Mouse (Mus musculus) forebrain, embryonic 12.5 days (tissue): ENCODE results near the gene Fbxw11. TPM values are rescaled to one million over a fixed set of nuclear protein-coding genes. Genes with fewer than 3 reads are reported as not detected.

Source experiments
- ATAC-seq: fragments of 200-750 bp; cut with Nextera tagmentation; 2 replicates; pipeline ENCODE4 v1.8.0; 2017; ENCODE audit warnings: moderate TSS enrichment; ENCODE audit not compliant: low FRiP score
- H3K27ac ChIP-seq: fragments of 300-500 bp; sonication (generic); 2 replicates; pipeline ENCODE4 v1.5.1; 2016; ENCODE audit warnings: mild to moderate bottlenecking
- H3K27me3 ChIP-seq: fragments of 300-500 bp; sonication (generic); 2 replicates; pipeline ENCODE4 v1.6.1; 2016; ENCODE audit warnings: mild to moderate bottlenecking
- H3K36me3 ChIP-seq: fragments of 300-500 bp; sonication (generic); replicated peaks from 2 replicates; pipeline ENCODE4 v1.6.1; 2016; ENCODE audit warnings: mild to moderate bottlenecking
- H3K4me1 ChIP-seq: fragments of 300-500 bp; sonication (generic); 2 replicates; pipeline ENCODE4 v1.6.1; 2016
- H3K4me2 ChIP-seq: fragments of 300-500 bp; sonication (generic); 2 replicates; pipeline ENCODE4 v1.6.1; 2016; ENCODE audit warnings: mild to moderate bottlenecking, moderate library complexity
- H3K4me3 ChIP-seq: fragments of 300-500 bp; sonication (generic); replicated peaks from 2 replicates; pipeline ENCODE4 v1.5.1; 2016; ENCODE audit warnings: mild to moderate bottlenecking
- H3K9ac ChIP-seq: fragments of 300-500 bp; sonication (generic); 2 replicates; pipeline ENCODE4 v1.6.1; 2016; ENCODE audit warnings: mild to moderate bottlenecking
- H3K9me3 ChIP-seq: fragments of 300-500 bp; sonication (generic); 2 replicates; pipeline ENCODE4 v1.6.1; 2016
- WGBS: fragments of 180-500 bp; shearing (Covaris S2); methylation state at CpG from one replicate; pipeline ENCODE4 v1.1.7; 2016; 5-methylcytosine and 5-hydroxymethylcytosine counted together
- polyA plus RNA-seq: library from polyadenylated mRNA; unstranded; fragments of >200 nt; fragmentation: Nextera tagmentation; extraction: Ambion mirVana; gene quantifications from 2 replicates; pipeline ENCODE4 v1.2.1, GENCODE M21; 2016

Fbxw11 gene
- 111 and 114 TPM in 2 replicates for polyA plus RNA-seq

DNA sequence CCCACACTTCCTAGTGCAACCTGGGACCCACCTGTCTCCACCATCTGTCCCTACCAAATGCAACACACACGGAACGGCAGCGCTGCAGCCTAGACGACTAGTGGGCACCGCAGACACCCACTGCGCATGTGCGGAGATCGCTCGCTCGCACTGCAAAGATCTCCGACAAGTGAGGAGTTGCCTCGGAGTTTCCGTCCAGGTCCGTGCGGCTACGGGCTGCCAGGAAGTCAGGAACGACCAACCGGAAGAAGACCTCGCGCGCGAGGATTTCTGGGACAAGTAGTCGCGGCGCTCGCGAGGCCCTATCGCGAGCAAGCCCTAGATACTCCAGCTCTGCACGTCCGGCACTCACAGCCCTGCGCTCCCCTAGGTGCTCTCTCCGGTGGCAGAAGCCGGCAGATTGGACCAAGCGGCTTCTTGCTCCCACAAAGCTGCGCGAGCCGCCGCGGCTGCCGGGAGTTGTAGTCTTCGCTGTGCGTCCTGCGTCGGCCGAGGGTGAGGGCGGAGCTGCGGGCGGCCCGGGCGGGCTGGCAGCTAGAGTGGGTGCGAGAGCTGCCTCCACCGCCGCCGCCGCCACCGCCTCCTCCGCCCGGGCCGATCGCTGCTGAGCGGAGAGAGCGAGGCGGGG, at the start of gene Fbxw11:
Fbxw11 (plus strand) TSS at position 476 of the 628 bp plus-strand sequence.
- peak within 1 kb of the TSS; percentile 98 for H3K27ac ChIP-seq
- WGBS, result under 1% methylated on average over 52 of the region's 64 CpGs
- H3K27me3 ChIP-seq, result no peaks in the 10 kb centered on the region
- H3K9me3 ChIP-seq, result no peaks in the 10 kb centered on the region
- peak within 1 kb of the TSS; percentile 99 for H3K4me3 ChIP-seq
- ATAC-seq, result peak; percentile 94
- H3K36me3 ChIP-seq, result no peaks in the 10 kb centered on the region
- peak within 1 kb of the TSS; percentile 97 for H3K9ac ChIP-seq
- H3K4me1 ChIP-seq, result peaks cover 23% of the 10 kb centered on the region
- peak within 1 kb of the TSS; percentile 93 for H3K4me2 ChIP-seq

DNA sequence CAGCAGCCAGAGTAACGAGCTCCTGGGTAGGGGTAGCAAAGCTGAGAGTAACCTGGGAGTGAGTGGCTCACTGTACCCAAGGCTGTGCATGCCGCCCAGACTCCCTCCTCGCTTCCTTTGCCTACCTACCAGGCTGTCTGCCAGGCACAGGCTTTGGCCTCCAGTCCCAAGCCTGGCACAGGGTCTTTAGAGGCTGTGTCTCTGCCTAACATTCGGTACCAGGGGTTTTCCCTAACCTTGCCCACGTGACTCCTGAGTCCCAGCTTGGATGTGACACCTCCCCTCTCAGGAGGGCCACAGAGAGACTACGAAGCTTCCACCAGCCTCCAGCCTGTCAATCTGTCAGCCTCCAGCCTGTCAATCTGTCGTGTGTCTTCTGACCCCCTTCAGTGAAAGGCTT, 49.4 kb upstream of the Fbxw11 start:
- Histone ChIP-seq H3K36me3 (0 out of 2 replicates have a peak, but pooled peaks cover 3% of the 10 kb centered on the region), H3K9ac (no peak overlapping the region), H3K4me3 (no peak overlapping the region), H3K9me3 (no peaks in the 10 kb centered on the region), H3K27ac (no peak overlapping the region), H3K4me2 (no peak overlapping the region), H3K27me3 (no peaks in the 10 kb centered on the region), H3K4me1 (peaks cover 4% of the 10 kb centered on the region; the same call in 1 of the 2 replicates)
- ATAC-seq, result no peak
- 82% methylated on average over 7 of the region's 7 CpGs for WGBS

GRCm38 (mm10) chr11:32594122-32594521, 48.4 kb upstream of the Fbxw11 start:
- Histone ChIP-seq H3K36me3 (0 out of 2 replicates have a peak, but pooled peaks cover 3% of the 10 kb centered on the region), H3K9me3 (no peaks in the 10 kb centered on the region), H3K4me1 (peaks cover 4% of the 10 kb centered on the region; the same call in 1 of the 2 replicates), H3K27ac (no peak overlapping the region), H3K9ac (no peak overlapping the region), H3K27me3 (no peaks in the 10 kb centered on the region), H3K4me2 (no peak overlapping the region), H3K4me3 (no peak overlapping the region)
- no peak for ATAC-seq
- WGBS, result 89% methylated on average over 4 of the region's 4 CpGs

DNA sequence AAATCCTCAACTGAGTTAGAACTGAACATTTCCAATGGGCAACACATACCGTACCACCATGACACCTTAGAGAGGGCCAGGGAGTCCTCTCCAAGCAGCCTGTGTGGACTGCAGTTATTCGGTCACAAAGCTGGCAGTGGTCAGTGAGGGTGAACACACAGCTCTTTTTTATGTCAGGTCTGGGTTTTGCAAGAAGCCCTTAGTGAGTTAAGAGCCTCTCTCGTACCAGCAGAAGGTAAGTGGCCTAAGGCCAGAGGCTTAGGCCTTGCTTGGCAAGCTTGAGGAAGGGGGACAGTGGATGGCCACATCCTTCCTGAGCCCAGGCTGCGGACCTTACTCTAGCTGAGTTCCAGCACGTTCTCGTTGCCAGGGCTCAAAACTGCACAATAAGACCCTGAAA, 42.2 kb upstream of the Fbxw11 start:
- no peak for ATAC-seq
- Histone ChIP-seq H3K9ac (no peak overlapping the region), H3K4me2 (no peak overlapping the region), H3K4me3 (no peak overlapping the region), H3K27ac (no peak overlapping the region), H3K4me1 (peaks cover 17% of the 10 kb centered on the region; the same call in 1 of the 2 replicates), H3K27me3 (no peaks in the 10 kb centered on the region), H3K9me3 (no peaks in the 10 kb centered on the region), H3K36me3 (0 out of 2 replicates have a peak, but pooled peaks cover 3% of the 10 kb centered on the region)
- 94% methylated on average over 6 of the region's 6 CpGs for WGBS

- no peak overlapping the region for H3K27ac ChIP-seq
- H3K9ac ChIP-seq, result no peak overlapping the region
- H3K9me3 ChIP-seq, result no peaks in the 10 kb centered on the region
- no peak overlapping the region for H3K4me3 ChIP-seq
- WGBS, result 45% methylated on average over 12 of the region's 12 CpGs
- H3K4me1 ChIP-seq, result peaks cover 20% of the 10 kb centered on the region; the same call in 1 of the 2 replicates
- H3K27me3 ChIP-seq, result no peaks in the 10 kb centered on the region
- no peak overlapping the region for H3K4me2 ChIP-seq
- no peak for ATAC-seq
- 0 out of 2 replicates have a peak, but pooled peaks cover 3% of the 10 kb centered on the region for H3K36me3 ChIP-seq
Observed at GRCm38 (mm10) chr11:32601528-32602323, 40.8 kb upstream of the Fbxw11 start.

- H3K27me3 ChIP-seq, result no peaks in the 10 kb centered on the region
- no peak for ATAC-seq
- no peak overlapping the region for H3K4me2 ChIP-seq
- H3K27ac ChIP-seq, result peak overlapping the region; percentile 61
- WGBS, result 72% methylated on average over 4 of the region's 4 CpGs
- H3K4me1 ChIP-seq, result peaks cover 20% of the 10 kb centered on the region; the same call in 1 of the 2 replicates
- 0 out of 2 replicates have a peak, but pooled peaks cover 3% of the 10 kb centered on the region for H3K36me3 ChIP-seq
- no peaks in the 10 kb centered on the region for H3K9me3 ChIP-seq
- H3K9ac ChIP-seq, result no peak overlapping the region
- no peak overlapping the region for H3K4me3 ChIP-seq
Observed at GRCm38 (mm10) chr11:32604663-32605062, 37.9 kb upstream of the Fbxw11 start.

GRCm38 (mm10) chr11:32605131-32605860, 37.2 kb upstream of the Fbxw11 start:
- ATAC-seq, result no peak
- 64% methylated on average over 7 of the region's 7 CpGs for WGBS
- no peak overlapping the region for H3K4me2 ChIP-seq
- no peak overlapping the region for H3K4me3 ChIP-seq
- peaks cover 20% of the 10 kb centered on the region; the same call in 1 of the 2 replicates for H3K4me1 ChIP-seq
- H3K9ac ChIP-seq, result no peak overlapping the region
- H3K27me3 ChIP-seq, result no peaks in the 10 kb centered on the region
- peak overlapping the region; percentile 61; the same call in 1 of the 2 replicates for H3K27ac ChIP-seq
- 0 out of 2 replicates have a peak, but pooled peaks cover 3% of the 10 kb centered on the region for H3K36me3 ChIP-seq
- no peaks in the 10 kb centered on the region for H3K9me3 ChIP-seq

GRCm38 (mm10) chr11:32605907-32606306, 36.6 kb upstream of the Fbxw11 start:
- H3K27ac ChIP-seq, result no peak overlapping the region
- H3K4me3 ChIP-seq, result no peak overlapping the region
- peaks cover 20% of the 10 kb centered on the region; the same call in 1 of the 2 replicates for H3K4me1 ChIP-seq
- no peak overlapping the region for H3K9ac ChIP-seq
- H3K9me3 ChIP-seq, result no peaks in the 10 kb centered on the region
- no peaks in the 10 kb centered on the region for H3K27me3 ChIP-seq
- ATAC-seq, result no peak
- 0 out of 2 replicates have a peak, but pooled peaks cover 3% of the 10 kb centered on the region for H3K36me3 ChIP-seq
- WGBS, result 90% methylated on average over 3 of the region's 3 CpGs
- no peak overlapping the region for H3K4me2 ChIP-seq

GRCm38 (mm10) chr11:32607319-32607718, 35.2 kb upstream of the Fbxw11 start:
- H3K4me3 ChIP-seq, result no peak overlapping the region
- H3K4me1 ChIP-seq, result peaks cover 13% of the 10 kb centered on the region; the same call in 1 of the 2 replicates
- no peak overlapping the region for H3K27ac ChIP-seq
- no peak for ATAC-seq
- no peaks in the 10 kb centered on the region for H3K9me3 ChIP-seq
- no peak overlapping the region for H3K9ac ChIP-seq
- no peaks in the 10 kb centered on the region for H3K27me3 ChIP-seq
- no peaks in the 10 kb centered on the region for H3K36me3 ChIP-seq
- no peak overlapping the region for H3K4me2 ChIP-seq

DNA sequence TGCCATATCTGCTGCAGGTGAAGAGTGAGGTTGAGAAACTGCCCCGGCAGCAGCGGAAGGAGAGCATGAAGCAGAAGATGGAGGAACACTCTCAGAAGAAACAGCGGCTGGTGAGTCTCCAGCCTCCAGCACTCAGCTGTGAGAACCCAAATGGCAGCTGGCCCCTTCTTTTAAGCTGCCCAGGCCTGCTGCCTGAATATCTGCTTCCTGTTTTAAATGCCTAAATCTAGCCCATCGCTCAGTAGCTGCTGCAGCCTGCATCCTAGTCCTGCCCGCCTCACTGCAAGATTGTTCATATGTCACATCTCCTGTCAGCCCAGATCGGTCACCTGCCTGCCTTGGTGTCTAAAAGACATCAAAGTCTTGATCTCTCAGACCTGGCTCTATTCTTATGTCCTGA, 31.9 kb upstream of the Fbxw11 start:
- Histone ChIP-seq H3K36me3 (no peaks in the 10 kb centered on the region), H3K4me3 (no peak overlapping the region), H3K27me3 (no peaks in the 10 kb centered on the region), H3K9ac (no peak overlapping the region), H3K4me2 (no peak overlapping the region), H3K4me1 (peaks cover 3% of the 10 kb centered on the region), H3K9me3 (no peaks in the 10 kb centered on the region), H3K27ac (no peak overlapping the region)
- WGBS, result 91% methylated on average over 6 of the region's 6 CpGs
- no peak for ATAC-seq

DNA sequence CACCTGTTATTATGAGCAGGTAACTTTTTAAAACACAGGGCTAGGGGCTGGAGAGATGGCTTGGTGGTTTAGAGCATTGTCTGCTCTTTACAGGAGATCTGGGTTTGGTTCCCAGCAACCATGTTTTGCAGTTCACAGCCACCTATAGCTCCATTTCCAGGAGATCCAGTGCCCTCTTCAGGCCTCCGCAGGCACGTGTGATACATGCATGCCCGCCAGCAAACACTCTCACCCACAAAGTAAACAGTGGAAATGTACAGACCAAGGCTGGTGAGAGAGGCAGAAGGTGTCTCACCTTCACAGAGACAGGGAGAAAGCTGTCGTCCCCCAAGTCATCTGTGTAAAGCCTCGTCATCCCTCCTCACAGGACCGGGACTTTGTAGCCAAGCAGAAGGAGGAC, 30.2 kb upstream of the Fbxw11 start:
- no peak overlapping the region for H3K9ac ChIP-seq
- peaks cover 5% of the 10 kb centered on the region for H3K4me1 ChIP-seq
- H3K4me3 ChIP-seq, result no peak overlapping the region
- no peaks in the 10 kb centered on the region for H3K9me3 ChIP-seq
- WGBS, result 83% methylated on average over 6 of the region's 6 CpGs
- no peaks in the 10 kb centered on the region for H3K27me3 ChIP-seq
- no peaks in the 10 kb centered on the region for H3K36me3 ChIP-seq
- H3K4me2 ChIP-seq, result no peak overlapping the region
- H3K27ac ChIP-seq, result no peak overlapping the region
- ATAC-seq, result no peak

DNA sequence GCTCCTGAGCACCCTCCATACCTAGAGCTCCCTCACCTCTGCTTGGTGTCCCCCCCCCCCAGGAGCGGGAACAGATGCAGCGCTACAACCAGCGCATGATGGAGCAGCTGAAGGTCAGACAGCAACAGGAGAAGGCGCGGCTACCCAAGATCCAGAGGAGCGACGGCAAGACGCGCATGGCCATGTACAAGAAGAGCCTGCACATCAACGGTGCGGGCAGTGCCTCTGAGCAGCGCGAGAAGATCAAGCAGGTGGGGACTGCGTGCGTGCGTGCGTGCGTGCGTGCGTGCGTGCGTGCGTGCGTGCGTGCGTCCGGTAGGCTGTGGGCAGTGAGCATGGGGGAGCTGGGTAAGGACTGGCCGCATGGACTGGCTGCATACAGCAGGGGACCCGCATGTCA, 28.1 kb upstream of the Fbxw11 start:
- Histone ChIP-seq H3K9me3 (no peaks in the 10 kb centered on the region), H3K27me3 (no peaks in the 10 kb centered on the region), H3K4me2 (no peak overlapping the region), H3K36me3 (no peaks in the 10 kb centered on the region), H3K4me3 (no peak overlapping the region), H3K4me1 (peaks cover 10% of the 10 kb centered on the region), H3K27ac (no peak overlapping the region), H3K9ac (no peak overlapping the region)
- 97% methylated on average over 29 of the region's 29 CpGs for WGBS
- ATAC-seq, result no peak
